Mouse (Mus musculus) frontal cortex, postnatal 36 days (tissue): ENCODE measurements at regions not wholly inside any gene's neighbourhood (a gene's known extent, or its start where the extent isn't known, plus 50 kb on each side); places are given as distances from the start of the nearest gene placed in this dataset.

Experiments used
- DNase-seq, 2 experiments: peaks; one replicate each; pipeline ENCODE4 v3.0.0; 2022; ENCODE audit warnings: low spot score in 2 of 2

GRCm38 (mm10) chr3:117038280-117038927 is 69.6 kb upstream of the Palmd start:
- no peak for DNase-seq
